Mouse (Mus musculus) heart, postnatal 10 days (tissue): ENCODE results near the gene Pnmt. TPM values are rescaled to one million over a fixed set of nuclear protein-coding genes. Genes with fewer than 3 reads are reported as not detected.
"Not testable (repeated sequence)": the region's sequence is repeated elsewhere in the genome, so short reads cannot be mapped to it uniquely, and the experiment has no call there.

ENCODE experiments used
- DNase-seq, 2 experiments: peaks; one replicate each; pipeline ENCODE4 v3.0.0; 2021
- intact Hi-C: fragments of 180-260 bp; cut with DNase I; formaldehyde crosslinking; loops from one replicate; pipeline ENCODE4 v1.15.1; 2025
- total RNA-seq, 2 experiments: library from RNA; stranded (reverse); gene quantifications; 2 replicates each; pipeline ENCODE4 v1.2.3; 2021

The Pnmt gene
- total RNA-seq, 2 experiments from 2014 or later: 0.31 TPM; not detected in 1

- intact Hi-C loops: no loop called here
- DNase-seq: no peak
These were observed 4.6 kb upstream of the Pnmt start for GRCm38 (mm10) chr11:98381651-98382050.

- DNase-seq, intact Hi-C loops: not testable (repeated sequence)
These were observed 3.8 kb upstream of the Pnmt start for GRCm38 (mm10) chr11:98382405-98382804.

GRCm38 (mm10) chr11:98383261-98384030 lies 2.8 kb upstream of the Pnmt start, which contains the start of gene Tcap:
Gene Tcap, plus strand, starts transcription at chr11:98383811.
- peak; percentile 75 to 82 for DNase-seq
- intact Hi-C loops: no loop called here

- intact Hi-C loops: no loop called here
- DNase-seq: no peak
These were observed 2.0 kb upstream of the Pnmt start for GRCm38 (mm10) chr11:98384216-98384615.

GRCm38 (mm10) chr11:98384721-98385637 lies 1.3 kb upstream of the Pnmt start:
- DNase-seq: peak; percentile 64 to 74
- intact Hi-C loops: no loop called here

GRCm38 (mm10) chr11:98386596-98386995 lies 346 bp downstream of the Pnmt start:
- no peak for DNase-seq

GRCm38 (mm10) chr11:98387056-98387577 lies 867 bp downstream of the Pnmt start:
- intact Hi-C loops: no loop called here
- DNase-seq: no peak

More at GRCm38 (mm10) chr11:98386596-98386995, 346 bp downstream of the Pnmt start:
- intact Hi-C loops: no loop called here

GRCm38 (mm10) chr11:98388282-98388681 lies 2.0 kb downstream of the Pnmt start:
- intact Hi-C loops: loop anchor here (2.0 kb wide), 1 partner anchor 17 kb away; no protein-coding TSS in a partner anchor

GRCm38 (mm10) chr11:98389221-98389780 lies 3.1 kb downstream of the Pnmt start:
- intact Hi-C loops: loop anchor here (1.0 to 2.0 kb wide), 2 partner anchors 18 to 47 kb away; no protein-coding TSS in a partner anchor
- peak; percentile 70 to 73 for DNase-seq

More at GRCm38 (mm10) chr11:98388282-98388681, 2.0 kb downstream of the Pnmt start:
- DNase-seq: no peak

GRCm38 (mm10) chr11:98390141-98390540 lies 3.9 kb downstream of the Pnmt start:
- intact Hi-C loops: no loop called here
- DNase-seq: no peak

- intact Hi-C loops: no loop called here
These were observed 5.8 kb downstream of the Pnmt start for GRCm38 (mm10) chr11:98392034-98392433.

GRCm38 (mm10) chr11:98392645-98393044 lies 6.4 kb downstream of the Pnmt start:
- intact Hi-C loops: no loop called here
- peak in 1 of 2 experiments; percentile 31 for DNase-seq

More at GRCm38 (mm10) chr11:98392034-98392433, 5.8 kb downstream of the Pnmt start:
- DNase-seq: no peak

- intact Hi-C loops: no loop called here
- peak; percentile 76 to 79 for DNase-seq
These were observed 7.1 kb downstream of the Pnmt start for GRCm38 (mm10) chr11:98393317-98393716.

- DNase-seq: peak; percentile 76 to 80
- intact Hi-C loops: no loop called here
These were observed 8.1 kb downstream of the Pnmt start for GRCm38 (mm10) chr11:98394301-98394700.

- DNase-seq: peak; percentile 80 to 85
- intact Hi-C loops: no loop called here
These were observed 8.8 kb downstream of the Pnmt start for GRCm38 (mm10) chr11:98395041-98395440.

- no peak for DNase-seq
- intact Hi-C loops: no loop called here
These were observed 11.7 kb downstream of the Pnmt start for GRCm38 (mm10) chr11:98397946-98398345.

GRCm38 (mm10) chr11:98400161-98400726 lies 14.0 kb downstream of the Pnmt start, which contains the start of gene Pgap3:
Gene Pgap3, minus strand, starts transcription at chr11:98400490.
- peak; percentile 90 to 93 for DNase-seq
- intact Hi-C loops: no loop called here

GRCm38 (mm10) chr11:98400816-98401215 lies 14.6 kb downstream of the Pnmt start:
- intact Hi-C loops: no loop called here
- no peak for DNase-seq

- no peak for DNase-seq
- intact Hi-C loops: no loop called here
These were observed 20.4 kb downstream of the Pnmt start for GRCm38 (mm10) chr11:98406621-98407020.

- no peak for DNase-seq
- intact Hi-C loops: no loop called here
These were observed 22.6 kb downstream of the Pnmt start for GRCm38 (mm10) chr11:98408872-98409271.
